Mouse (Mus musculus) naive thymus-derived CD4-positive, alpha-beta T cell, adult 2 months (primary cell): Measurements from ENCODE around the gene Tnrc6b.
A peak's percentile ranks its signal among the peaks of the same experiment; 100 is the strongest.

Experiments
- DNase-seq: peaks from one replicate; pipeline ENCODE4 v3.0.0-alpha.2; 2011; ENCODE audit warnings: low read depth

Gene Tnrc6b

DNA sequence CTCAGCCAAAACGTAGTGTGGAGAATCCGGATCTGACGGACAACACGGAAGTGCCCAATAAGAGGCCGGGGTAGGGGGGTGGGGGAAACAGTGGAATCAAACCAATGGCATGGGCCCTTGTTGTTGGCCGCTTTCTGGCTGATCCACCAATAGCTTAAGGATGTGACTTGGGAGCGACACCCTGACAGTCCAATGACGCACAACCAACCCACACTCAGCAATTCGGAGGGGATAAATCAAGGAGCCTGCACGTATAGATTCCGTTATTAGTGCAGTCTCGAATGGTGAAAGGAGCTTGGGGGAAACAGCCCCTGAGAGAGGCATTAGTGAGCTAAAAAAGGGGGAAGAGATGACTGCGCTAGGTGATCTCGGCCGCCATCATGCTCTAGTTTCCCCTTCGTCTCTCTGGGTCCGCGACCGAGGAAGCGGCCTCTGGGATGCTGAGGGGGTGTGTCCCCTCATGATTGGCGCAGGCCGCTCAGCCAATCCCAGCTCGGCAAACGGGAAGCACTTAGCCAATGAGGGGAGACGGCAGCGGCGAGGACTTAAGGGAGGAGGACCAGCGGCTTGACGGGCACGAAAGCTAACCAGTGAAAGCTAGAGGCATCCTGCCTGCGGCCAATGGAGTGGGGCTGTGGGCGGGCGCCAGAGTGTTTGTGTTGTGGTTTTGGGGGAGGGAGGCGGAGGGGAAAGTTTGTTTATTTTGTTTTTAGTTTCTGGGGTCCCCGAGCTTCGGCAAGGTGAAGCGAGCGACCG, at the start of gene Tnrc6b:
Gene Tnrc6b, plus strand, starts transcription at position 706 of the 756 bp plus-strand sequence.
- DNase-seq: peak; percentile 99

DNA sequence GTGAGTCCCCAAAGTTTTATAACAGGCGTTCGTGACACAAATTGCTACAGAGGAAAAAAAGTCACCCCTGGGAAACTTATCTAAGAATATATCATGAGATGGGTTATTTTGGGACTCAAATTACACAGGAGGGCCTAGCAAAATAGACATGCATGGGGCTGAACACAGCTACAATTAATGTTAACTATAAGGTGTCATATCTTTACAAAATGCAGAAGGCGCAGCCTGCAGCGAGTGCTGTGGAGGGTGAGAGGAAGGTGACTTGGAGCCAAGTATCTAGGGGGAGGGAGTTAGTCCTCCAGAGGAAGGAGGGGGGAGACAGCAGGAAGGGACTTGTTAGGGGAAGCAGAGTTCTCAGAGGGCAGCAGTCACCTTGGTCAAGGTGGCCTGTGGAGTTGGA, 46.7 kb upstream of the Tnrc6b start:
- no peak for DNase-seq

DNA sequence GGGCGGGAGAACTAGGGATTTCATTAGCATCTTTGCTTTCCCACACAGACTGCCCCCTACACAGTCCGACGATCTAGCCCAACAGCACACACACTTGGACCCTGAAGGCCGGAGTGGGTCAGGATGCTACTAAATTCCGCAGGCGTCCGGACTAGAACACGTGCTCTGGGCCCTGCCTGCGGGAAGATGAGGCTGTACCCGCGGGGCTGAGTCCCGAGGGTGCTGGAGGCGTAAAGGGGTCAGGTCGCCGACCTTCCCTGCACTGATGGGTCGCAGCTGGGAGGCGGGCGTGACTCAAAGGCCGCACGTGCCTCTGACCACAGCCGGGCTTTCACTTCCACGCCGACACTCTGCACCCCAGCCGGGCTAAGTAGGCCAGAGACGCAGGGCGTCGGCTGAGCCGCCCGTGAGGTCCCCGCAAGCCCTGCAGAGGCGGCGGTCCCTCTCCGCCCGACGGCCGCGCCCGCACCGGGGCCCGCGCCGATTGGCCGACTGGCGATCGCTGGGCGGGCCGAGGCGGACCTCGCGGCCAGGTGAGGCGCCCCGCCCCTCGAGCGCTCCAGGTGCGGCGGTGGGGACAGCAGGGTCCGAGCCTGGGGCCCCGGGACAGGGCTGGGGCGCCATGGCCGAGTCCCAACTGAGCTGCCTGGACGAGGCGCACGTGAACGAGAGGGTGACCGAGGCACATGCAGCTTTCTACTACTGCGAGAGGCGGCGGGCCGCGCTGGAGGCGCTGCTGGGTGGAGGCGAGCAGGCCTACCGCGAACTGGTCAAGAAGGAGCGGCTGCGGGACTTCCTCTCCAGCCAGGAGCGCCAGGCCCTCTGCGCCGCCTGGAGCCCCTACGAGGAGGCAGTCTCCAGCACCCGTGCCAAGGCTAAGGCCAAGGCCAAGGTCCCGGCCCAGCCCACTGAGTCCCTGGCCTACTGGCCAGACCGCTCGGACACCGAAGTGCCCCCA, 39.5 kb upstream of the Tnrc6b start, which contains the start of gene Fam83f:
Gene Fam83f, plus strand, starts transcription at position 553 of the 958 bp plus-strand sequence.
- DNase-seq: peak; percentile 20

DNA sequence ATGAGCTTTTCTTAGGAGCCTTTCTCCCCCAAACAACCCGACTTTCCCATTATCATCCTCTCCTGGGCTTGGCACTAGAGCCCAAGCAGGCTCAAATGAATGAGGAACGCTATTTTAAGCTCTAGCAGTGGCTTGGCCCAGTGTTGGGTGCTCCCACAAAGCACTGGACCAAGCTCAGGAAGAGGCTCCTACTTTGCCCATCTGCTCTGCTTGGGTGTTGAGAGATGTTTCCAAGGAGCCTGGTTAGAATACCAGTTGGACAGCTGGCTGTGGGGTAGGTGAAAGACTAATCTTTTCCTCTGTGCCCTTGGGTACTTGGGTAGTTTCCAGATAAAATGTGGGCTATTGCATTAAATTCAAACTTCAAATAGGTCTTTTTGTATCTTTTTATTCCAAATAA, 38.3 kb upstream of the Tnrc6b start:
- DNase-seq: no peak

DNA sequence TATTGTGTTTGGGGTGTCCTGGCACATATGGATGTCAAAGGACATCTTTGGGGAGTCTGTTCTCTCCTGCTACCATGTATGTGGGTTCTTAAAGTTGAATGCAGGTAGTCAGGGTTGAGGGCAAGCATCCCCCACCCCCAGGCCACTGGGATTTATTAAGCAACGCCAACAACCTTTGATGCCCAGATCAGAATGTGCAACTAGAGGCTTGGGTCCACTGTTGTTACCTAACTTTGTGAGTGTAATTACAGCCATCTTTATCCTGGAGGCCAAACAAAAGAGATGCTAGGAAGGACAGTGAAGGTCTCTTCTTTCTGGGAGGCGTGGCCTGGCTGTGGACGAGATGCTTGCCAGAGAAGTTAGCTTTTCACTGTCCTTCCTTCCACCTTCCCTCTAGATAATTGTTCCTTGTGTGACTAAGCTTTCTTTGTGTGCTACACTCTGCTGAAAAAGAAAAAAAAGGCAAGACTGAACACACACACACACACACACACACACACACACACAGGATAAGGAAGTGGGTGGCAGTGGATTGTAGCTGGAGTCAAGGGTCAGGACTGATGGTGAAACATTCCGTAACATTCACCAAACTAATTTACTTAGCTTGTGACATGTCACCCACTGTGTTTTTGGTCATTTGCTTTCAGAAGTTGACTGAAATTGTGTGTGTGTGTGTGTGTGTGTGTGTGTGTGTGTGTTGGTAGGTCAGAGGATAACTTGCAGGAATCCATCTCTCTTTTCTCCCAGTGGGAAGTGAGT, 37.6 kb upstream of the Tnrc6b start:
- no peak for DNase-seq

DNA sequence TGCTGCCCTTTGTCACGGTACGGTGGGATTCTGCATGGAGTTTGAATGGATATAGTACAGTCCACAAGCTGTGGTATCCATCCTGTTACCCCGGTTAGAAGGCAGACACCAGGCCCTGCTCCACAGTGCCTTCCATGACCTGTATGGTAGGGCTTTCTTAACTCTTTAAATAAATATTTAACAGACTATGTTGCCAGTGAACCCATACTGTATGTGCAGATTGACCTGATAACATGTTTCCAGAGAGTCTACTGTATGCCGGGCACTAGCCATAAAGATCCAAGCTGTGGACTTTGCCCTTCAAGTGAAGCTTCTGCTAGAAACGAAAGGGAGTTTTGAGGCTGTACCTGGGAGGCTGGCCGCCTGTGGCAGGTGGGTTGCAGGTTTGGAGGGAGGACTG, 36.4 kb upstream of the Tnrc6b start:
- no peak for DNase-seq

- DNase-seq: no peak
Measured at GRCm38 (mm10) chr15:80679515-80680215, 31.4 kb upstream of the Tnrc6b start.

- no peak for DNase-seq
Measured at GRCm38 (mm10) chr15:80680347-80681030, 30.6 kb upstream of the Tnrc6b start.

- DNase-seq: peak; percentile 80
Measured at GRCm38 (mm10) chr15:80681466-80681881, 29.6 kb upstream of the Tnrc6b start.

DNA sequence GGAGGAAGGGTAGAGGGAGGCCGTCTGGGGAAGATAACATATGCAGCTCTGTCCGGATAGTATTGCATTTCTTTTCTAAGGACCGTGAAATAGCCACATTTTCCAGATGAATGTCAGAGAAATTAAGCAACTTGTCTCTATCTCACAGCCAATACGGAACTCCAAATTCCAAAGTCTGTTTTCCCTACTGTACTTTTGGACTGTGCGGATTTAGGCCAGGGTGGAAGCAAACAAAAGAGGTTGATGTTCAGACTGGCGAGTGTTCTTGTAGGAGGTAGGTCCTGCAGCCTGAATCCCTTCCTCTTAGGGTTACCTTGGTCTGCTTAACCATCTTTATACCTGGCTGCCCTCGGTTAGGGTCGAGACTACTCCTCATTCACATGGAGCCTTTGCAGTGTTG, 28.8 kb upstream of the Tnrc6b start:
- no peak for DNase-seq

- no peak for DNase-seq
Measured at GRCm38 (mm10) chr15:80683151-80683550, 28.0 kb upstream of the Tnrc6b start.

GRCm38 (mm10) chr15:80683990-80684389, 27.1 kb upstream of the Tnrc6b start:
- DNase-seq: no peak

- DNase-seq: no peak
Measured at GRCm38 (mm10) chr15:80684786-80685602, 26.1 kb upstream of the Tnrc6b start.

DNA sequence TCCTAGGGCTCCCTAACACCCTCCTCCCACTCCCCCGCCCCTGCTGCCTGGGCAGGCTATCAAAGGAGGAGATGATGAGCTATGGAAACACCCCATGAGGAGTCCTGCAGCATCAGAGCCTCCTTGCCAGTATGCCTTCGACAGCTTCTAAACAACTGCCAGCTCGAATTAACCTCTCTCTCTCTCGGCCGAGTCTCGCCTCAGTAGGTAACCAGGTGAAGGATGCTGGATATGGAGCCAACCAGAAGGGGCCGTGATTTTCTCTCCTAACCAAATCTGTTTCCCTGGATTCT, 25.6 kb upstream of the Tnrc6b start:
- DNase-seq: no peak

DNA sequence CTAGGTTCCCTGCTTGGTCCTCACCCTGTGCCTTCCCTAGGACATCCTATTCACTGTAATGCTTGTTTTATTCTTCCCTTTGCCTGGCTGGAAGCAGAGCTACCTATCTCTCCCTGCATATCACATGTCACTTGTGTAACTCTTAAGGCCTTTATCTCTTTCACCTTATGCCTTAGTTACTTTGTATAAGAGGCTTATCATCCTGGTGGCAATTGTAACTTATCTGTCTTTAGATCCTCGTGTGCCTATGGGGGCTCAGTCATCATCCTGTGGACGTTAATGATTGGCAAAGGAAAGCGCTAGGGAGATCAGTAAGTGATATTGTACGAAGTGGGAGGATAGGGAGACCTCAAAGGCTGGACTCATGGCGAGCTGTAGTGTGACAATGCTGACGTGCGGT, 22.6 kb upstream of the Tnrc6b start:
- DNase-seq: no peak

GRCm38 (mm10) chr15:80693492-80693891, 17.6 kb upstream of the Tnrc6b start:
- DNase-seq: no peak

GRCm38 (mm10) chr15:80694125-80694910, 16.8 kb upstream of the Tnrc6b start:
- DNase-seq: peak; percentile 90

GRCm38 (mm10) chr15:80697564-80697963, 13.5 kb upstream of the Tnrc6b start:
- DNase-seq: peak; percentile 88

GRCm38 (mm10) chr15:80701481-80702257, 9.4 kb upstream of the Tnrc6b start:
- no peak for DNase-seq
